Mouse (Mus musculus) spleen, postnatal 10 days (tissue): ENCODE data around the gene Acp5.

ENCODE experiments used
- DNase-seq, 2 experiments: peaks; one replicate each; pipeline ENCODE4 v3.0.0; 2021 to 2022; ENCODE audit warnings: low spot score in 2 of 2

Acp5 gene

GRCm38 (mm10) chr9:22143108-22144037 is 7.9 kb upstream of the Acp5 start:
- peak; percentile 90 to 95 for DNase-seq

- DNase-seq: no peak
Observed at GRCm38 (mm10) chr9:22139746-22140145, 4.2 kb upstream of the Acp5 start.

- DNase-seq: peak; percentile 59 to 73
Observed at GRCm38 (mm10) chr9:22138480-22138879, 3.0 kb upstream of the Acp5 start.

GRCm38 (mm10) chr9:22136765-22137547 is 1.4 kb upstream of the Acp5 start:
- peak in 1 of 2 experiments; percentile 28 for DNase-seq

GRCm38 (mm10) chr9:22134988-22135643 is 395 bp downstream of the Acp5 start:
- DNase-seq: peak in 1 of 2 experiments; percentile 42

- DNase-seq: no peak
Observed at GRCm38 (mm10) chr9:22134246-22134890, 1.1 kb downstream of the Acp5 start.

GRCm38 (mm10) chr9:22132220-22132619 is 3.3 kb downstream of the Acp5 start:
- DNase-seq: no peak

GRCm38 (mm10) chr9:22131226-22131981 is 4.1 kb downstream of the Acp5 start:
- DNase-seq: peak; percentile 71 to 73

- peak in 1 of 2 experiments; percentile 60 for DNase-seq
Observed at GRCm38 (mm10) chr9:22125246-22126027, 10.1 kb downstream of the Acp5 start.

- DNase-seq: no peak
Observed at GRCm38 (mm10) chr9:22124169-22124568, 11.3 kb downstream of the Acp5 start.

- DNase-seq: peak in 1 of 2 experiments; percentile 71
Observed at GRCm38 (mm10) chr9:22123069-22123609, 12.4 kb downstream of the Acp5 start.

- DNase-seq: peak in 1 of 2 experiments; percentile 59
Observed at GRCm38 (mm10) chr9:22122005-22122404, 13.5 kb downstream of the Acp5 start.

- no peak for DNase-seq
Observed at GRCm38 (mm10) chr9:22121545-22121944, 14.0 kb downstream of the Acp5 start.

GRCm38 (mm10) chr9:22119543-22119942 is 16.0 kb downstream of the Acp5 start:
- no peak for DNase-seq

GRCm38 (mm10) chr9:22117754-22118456 is 17.6 kb downstream of the Acp5 start:
- DNase-seq: peak in 1 of 2 experiments; percentile 81

- peak; percentile 83 to 94 for DNase-seq
Observed at GRCm38 (mm10) chr9:22116740-22117426, 18.6 kb downstream of the Acp5 start, which contains the start of gene Elof1. Elof1 (minus strand) TSS chr9:22117172.

- peak in 1 of 2 experiments; percentile 54 for DNase-seq
Observed at GRCm38 (mm10) chr9:22116086-22116485, 19.4 kb downstream of the Acp5 start.

GRCm38 (mm10) chr9:22115635-22116034 is 19.9 kb downstream of the Acp5 start:
- no peak for DNase-seq
